Mouse (Mus musculus): ENCODE measurements around the gene Wtip. TPM values are rescaled to one million over a fixed set of nuclear protein-coding genes. Genes with fewer than 3 reads are reported as not detected.
"Not testable (repeated sequence)": the region's sequence is repeated elsewhere in the genome, so short reads cannot be mapped to it uniquely, and the experiment has no call there.

The Wtip gene
- polyA plus RNA-seq, 1 experiment from 2014 or later, result 6.8 TPM

DNA sequence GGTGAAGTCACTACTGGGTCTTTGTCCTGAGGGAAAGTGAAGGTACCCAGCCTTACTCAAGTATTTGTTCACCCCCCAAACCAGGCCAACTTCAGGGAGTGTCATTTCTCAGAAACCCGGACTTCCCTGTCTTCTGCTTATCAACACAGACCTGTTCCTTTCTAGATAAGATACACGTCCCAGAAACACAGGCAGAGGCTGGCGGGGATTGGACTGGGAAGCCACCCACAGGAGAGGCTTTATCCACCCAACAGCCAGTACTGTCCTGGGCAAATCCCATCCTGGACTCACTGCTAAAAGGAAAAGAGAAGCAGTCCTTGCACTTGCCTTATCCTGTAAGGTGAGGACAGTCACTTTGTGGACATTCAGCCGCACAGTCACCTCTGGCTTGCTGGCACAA lies 14.1 kb upstream of the Wtip start:
- no peak overlapping the region for H3K4me2 ChIP-seq (replicated peaks)
- no peaks in the 10 kb centered on the region for H3K4me1 ChIP-seq
- H3K4me3 ChIP-seq (replicated peaks), result no peak overlapping the region
- no peaks in the 10 kb centered on the region for H3K9me3 ChIP-seq (replicated peaks)
- no peak for ATAC-seq (ENCODE audit: insufficient number of reproducible peaks, low FRiP score, low TSS enrichment, low read depth)
- H3K36me3 ChIP-seq, result peaks cover 98% of the 10 kb centered on the region
- no peaks in the 10 kb centered on the region for H3K27me3 ChIP-seq
- no peak overlapping the region for H3K9ac ChIP-seq
- no peak overlapping the region for H3K27ac ChIP-seq (replicated peaks)
- WGBS, result 89% methylated on average over 4 of the region's 4 CpGs

- no peaks in the 10 kb centered on the region for H3K4me1 ChIP-seq
- ATAC-seq (ENCODE audit: insufficient number of reproducible peaks, low FRiP score, low TSS enrichment, low read depth), result no peak
- no peaks in the 10 kb centered on the region for H3K9me3 ChIP-seq (replicated peaks)
- WGBS, result 94% methylated on average over 13 of the region's 13 CpGs
- H3K36me3 ChIP-seq, result peaks cover 60% of the 10 kb centered on the region
- H3K27me3 ChIP-seq, result no peaks in the 10 kb centered on the region
- no peak overlapping the region for H3K27ac ChIP-seq (replicated peaks)
- H3K4me3 ChIP-seq (replicated peaks), result no peak overlapping the region
- no peak overlapping the region for H3K4me2 ChIP-seq (replicated peaks)
- no peak overlapping the region for H3K9ac ChIP-seq
Measured at GRCm38 (mm10) chr7:34141123-34141522, 8.1 kb upstream of the Wtip start.

- ATAC-seq (ENCODE audit: insufficient number of reproducible peaks, low FRiP score, low TSS enrichment, low read depth), result no peak
- Histone ChIP-seq H3K4me3 (replicated peaks) (no peak overlapping the region), H3K4me2 (replicated peaks) (no peak overlapping the region), H3K9me3 (replicated peaks) (no peaks in the 10 kb centered on the region), H3K9ac (no peak overlapping the region), H3K27ac (replicated peaks) (no peak overlapping the region), H3K4me1 (0 out of 2 replicates have a peak, but pooled peaks cover 2% of the 10 kb centered on the region), H3K36me3 (peaks cover 45% of the 10 kb centered on the region), H3K27me3 (no peaks in the 10 kb centered on the region)
- whole genome bisulfite sequencing, result 82% methylated on average over 6 of the region's 6 CpGs
Measured at GRCm38 (mm10) chr7:34139493-34139892, 6.4 kb upstream of the Wtip start.

- Histone ChIP-seq H3K9me3 (replicated peaks) (no peaks in the 10 kb centered on the region), H3K36me3 (no peaks in the 10 kb centered on the region), H3K9ac (no peak overlapping the region), H3K4me3 (replicated peaks) (no peak overlapping the region), H3K27me3 (no peaks in the 10 kb centered on the region), H3K27ac (replicated peaks) (0 out of 2 replicates have a peak overlapping the region, but pooled peaks have one; percentile 86), H3K4me1 (peaks cover 31% of the 10 kb centered on the region), H3K4me2 (replicated peaks) (no peak overlapping the region)
- WGBS, result 73% methylated on average over 2 of the region's 2 CpGs
- no peak for ATAC-seq (ENCODE audit: insufficient number of reproducible peaks, low FRiP score, low TSS enrichment, low read depth)
Measured at GRCm38 (mm10) chr7:34134336-34134735, 1.3 kb upstream of the Wtip start.

DNA sequence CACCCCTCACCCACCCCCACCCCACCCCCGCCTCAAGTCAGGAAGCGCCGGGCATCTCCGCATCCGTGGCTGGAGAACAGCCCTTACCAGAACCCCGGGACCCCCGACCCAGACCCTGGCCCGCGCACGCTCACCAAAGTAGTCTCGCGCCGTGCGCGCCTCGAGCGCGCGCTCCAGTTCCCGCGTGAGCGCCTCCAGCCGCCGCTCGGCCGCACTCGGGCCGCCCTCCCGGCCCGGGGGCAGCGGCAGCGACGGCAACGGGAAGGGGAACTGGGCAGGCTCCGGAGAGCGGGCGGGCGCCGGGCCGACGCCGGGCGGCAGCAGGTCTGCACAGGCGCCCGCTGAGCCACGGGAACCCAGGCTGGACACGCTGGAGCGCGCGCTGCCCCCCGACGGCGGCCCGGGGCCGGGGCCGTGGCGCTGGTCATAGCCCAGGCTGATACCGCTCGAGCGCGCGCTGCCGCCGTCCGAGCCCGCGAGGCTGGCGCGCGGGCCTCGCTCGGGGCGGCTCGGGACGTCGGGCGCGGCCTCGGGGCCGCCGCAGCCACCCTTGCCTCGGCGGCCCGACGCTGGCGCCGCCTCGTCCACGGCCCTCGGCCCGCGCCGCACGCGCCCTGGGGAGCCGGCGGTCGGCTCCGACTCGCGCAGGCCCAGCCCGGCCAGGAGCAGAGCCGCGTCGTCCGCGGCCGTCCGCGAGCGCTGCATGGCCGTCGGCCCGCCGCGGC lies 551 bp downstream of the Wtip start:
- peaks cover 31% of the 10 kb centered on the region for H3K4me1 ChIP-seq
- no peaks in the 10 kb centered on the region for H3K27me3 ChIP-seq
- H3K27ac ChIP-seq (replicated peaks), result peak overlapping the region; percentile 86
- no peaks in the 10 kb centered on the region for H3K9me3 ChIP-seq (replicated peaks)
- peaks cover 2% of the 10 kb centered on the region for H3K36me3 ChIP-seq
- H3K4me2 ChIP-seq (replicated peaks), result peak overlapping the region; percentile 70
- WGBS, result under 1% methylated on average over 83 of the region's 116 CpGs
- peak overlapping the region; percentile 82 for H3K4me3 ChIP-seq (replicated peaks)
- H3K9ac ChIP-seq, result peak overlapping the region; percentile 94
- ATAC-seq (ENCODE audit: insufficient number of reproducible peaks, low FRiP score, low TSS enrichment, low read depth), result peak; percentile 78

DNA sequence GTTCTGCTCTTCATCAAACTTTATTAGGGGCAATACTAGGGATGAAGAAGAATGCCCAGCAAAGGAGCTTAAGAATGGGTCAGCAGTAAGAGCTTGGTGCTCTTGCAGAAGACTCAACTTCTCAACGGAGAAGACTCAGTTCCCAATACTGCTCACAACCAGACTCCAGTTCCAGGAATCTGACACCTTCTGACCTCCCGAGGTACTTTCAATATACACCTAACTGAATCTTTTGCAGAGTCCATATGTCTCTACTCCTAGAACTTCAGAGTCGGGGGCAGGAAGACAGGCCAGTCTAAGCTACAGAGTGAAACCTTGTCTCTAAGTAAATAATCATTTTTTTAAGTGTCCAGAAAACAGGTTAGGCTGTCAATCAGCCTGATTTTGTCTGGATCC lies 1.1 kb downstream of the Wtip start:
- no peaks in the 10 kb centered on the region for H3K27me3 ChIP-seq
- peaks cover 8% of the 10 kb centered on the region for H3K36me3 ChIP-seq
- no peaks in the 10 kb centered on the region for H3K9me3 ChIP-seq (replicated peaks)
- peaks cover 31% of the 10 kb centered on the region for H3K4me1 ChIP-seq
- H3K4me3 ChIP-seq (replicated peaks), result peak overlapping the region; percentile 82
- H3K4me2 ChIP-seq (replicated peaks), result peak overlapping the region; percentile 70
- WGBS, result 2% methylated on average over 3 of the region's 3 CpGs
- peak overlapping the region; percentile 86; the same call in 1 of the 2 replicates for H3K27ac ChIP-seq (replicated peaks)
- H3K9ac ChIP-seq, result peak overlapping the region; percentile 94
- no peak for ATAC-seq (ENCODE audit: insufficient number of reproducible peaks, low FRiP score, low TSS enrichment, low read depth)

GRCm38 (mm10) chr7:34131118-34131517 lies 1.9 kb downstream of the Wtip start:
- Histone ChIP-seq H3K4me1 (peaks cover 31% of the 10 kb centered on the region), H3K9ac (no peak overlapping the region), H3K9me3 (replicated peaks) (no peaks in the 10 kb centered on the region), H3K27me3 (no peaks in the 10 kb centered on the region), H3K4me3 (replicated peaks) (peak overlapping the region; percentile 82), H3K27ac (replicated peaks) (no peak overlapping the region), H3K36me3 (peaks cover 16% of the 10 kb centered on the region), H3K4me2 (replicated peaks) (peak overlapping the region; percentile 70)
- no peak for ATAC-seq (ENCODE audit: insufficient number of reproducible peaks, low FRiP score, low TSS enrichment, low read depth)
- WGBS, result 69% methylated on average over 3 of the region's 3 CpGs

- Histone ChIP-seq H3K27ac (replicated peaks) (no peak overlapping the region), H3K4me1 (peaks cover 12% of the 10 kb centered on the region), H3K9ac (no peak overlapping the region), H3K27me3 (no peaks in the 10 kb centered on the region), H3K4me3 (replicated peaks) (no peak overlapping the region), H3K4me2 (replicated peaks) (no peak overlapping the region), H3K36me3 (peaks cover 21% of the 10 kb centered on the region), H3K9me3 (replicated peaks) (no peaks in the 10 kb centered on the region)
- WGBS, result 87% methylated on average over 3 of the region's 3 CpGs
- ATAC-seq (ENCODE audit: insufficient number of reproducible peaks, low FRiP score, low TSS enrichment, low read depth), result no peak
Measured at GRCm38 (mm10) chr7:34126291-34126690, 6.8 kb downstream of the Wtip start.

DNA sequence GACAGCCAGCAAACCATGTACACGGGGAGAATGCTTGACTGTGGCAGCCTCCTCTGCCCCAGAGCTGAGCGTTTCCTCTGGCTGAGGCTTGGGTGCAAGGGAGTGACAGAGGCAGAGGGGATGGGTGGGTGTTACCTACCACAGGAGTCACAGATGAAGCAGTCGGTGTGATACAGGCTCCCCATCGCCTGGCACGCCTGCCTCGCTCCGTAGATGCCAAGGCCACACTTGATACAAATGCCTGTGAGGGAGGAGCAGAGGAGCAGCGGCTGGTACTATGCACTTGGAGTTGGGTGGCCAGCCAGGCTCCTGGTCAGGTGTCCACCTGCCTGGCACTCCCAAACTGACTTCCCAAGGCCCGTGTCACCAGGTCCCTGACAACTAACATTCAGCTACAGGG lies 7.7 kb downstream of the Wtip start:
- H3K9me3 ChIP-seq (replicated peaks), result no peaks in the 10 kb centered on the region
- H3K9ac ChIP-seq, result no peak overlapping the region
- no peak overlapping the region for H3K4me2 ChIP-seq (replicated peaks)
- ATAC-seq (ENCODE audit: insufficient number of reproducible peaks, low FRiP score, low TSS enrichment, low read depth), result no peak
- H3K27ac ChIP-seq (replicated peaks), result no peak overlapping the region
- H3K4me3 ChIP-seq (replicated peaks), result no peak overlapping the region
- H3K4me1 ChIP-seq, result peaks cover 9% of the 10 kb centered on the region
- peaks cover 21% of the 10 kb centered on the region for H3K36me3 ChIP-seq
- H3K27me3 ChIP-seq, result no peaks in the 10 kb centered on the region
- 87% methylated on average over 9 of the region's 9 CpGs for WGBS

DNA sequence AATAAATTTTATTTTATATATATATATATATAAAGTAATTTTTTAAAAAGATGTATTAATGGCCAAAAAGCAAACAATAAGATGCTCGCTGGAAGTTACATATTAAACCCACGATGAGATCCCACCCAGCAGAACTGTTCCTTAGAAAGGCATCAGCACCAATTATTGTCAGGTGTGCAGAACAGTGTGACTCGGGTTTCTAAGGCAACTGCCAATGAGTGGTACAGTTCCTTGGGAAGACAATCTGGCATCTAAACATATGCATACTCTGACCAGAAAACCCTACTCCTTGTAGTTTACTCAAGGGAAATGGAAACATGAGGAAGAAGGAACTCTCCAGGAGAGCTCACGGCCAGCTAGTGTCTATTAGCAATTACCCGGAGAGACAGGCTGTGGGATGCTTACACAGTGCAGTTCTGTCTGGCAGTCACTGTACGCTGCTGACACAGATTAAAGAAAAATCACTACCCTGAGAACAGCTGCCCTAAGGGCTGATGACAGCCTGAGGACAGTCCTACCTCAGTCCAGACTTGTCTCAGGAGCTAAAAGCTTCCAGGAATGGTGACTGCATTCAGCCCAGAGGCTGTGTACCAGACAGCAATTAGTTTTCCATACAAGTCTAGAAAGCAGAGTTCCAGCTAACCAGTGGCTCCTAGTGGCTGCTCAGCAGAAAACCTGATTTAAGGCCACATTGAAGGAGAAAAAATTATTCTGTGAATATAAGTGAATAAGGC lies 9.9 kb downstream of the Wtip start:
- ATAC-seq (ENCODE audit: insufficient number of reproducible peaks, low FRiP score, low TSS enrichment, low read depth), result no peak

GRCm38 (mm10) chr7:34120636-34121035 lies 12.4 kb downstream of the Wtip start:
- not testable (repeated sequence) for H3K4me2 ChIP-seq (replicated peaks); H3K4me3 ChIP-seq (replicated peaks); H3K9ac ChIP-seq; ATAC-seq (ENCODE audit: insufficient number of reproducible peaks, low FRiP score, low TSS enrichment, low read depth); H3K4me1 ChIP-seq; H3K27me3 ChIP-seq; H3K9me3 ChIP-seq (replicated peaks); H3K27ac ChIP-seq (replicated peaks)
- 7% methylated on average over 1 of the region's 1 CpGs for WGBS
- H3K36me3 ChIP-seq, result peaks cover 37% of the 10 kb centered on the region

More for the DNA sequence above, 9.9 kb downstream of the Wtip start:
- Histone ChIP-seq H3K4me3 (replicated peaks) (no peak overlapping the region), H3K36me3 (peaks cover 30% of the 10 kb centered on the region), H3K4me1 (peaks cover 6% of the 10 kb centered on the region), H3K9ac (no peak overlapping the region), H3K27me3 (no peaks in the 10 kb centered on the region), H3K9me3 (replicated peaks) (no peaks in the 10 kb centered on the region), H3K27ac (replicated peaks) (no peak overlapping the region), H3K4me2 (replicated peaks) (no peak overlapping the region)
- WGBS, result 51% methylated on average over 6 of the region's 6 CpGs

All from embryonic facial prominence, embryonic 15.5 days (tissue).